13 mouse cellular contexts compared by ENCODE assay signal in genomic region chr6:45366442-45366841, GRCm38 (mm10).
"Had no signal": no experiment of that assay in that cellular context is flagged by ENCODE, and none has a peak within 500 bp of the region (broad histone marks: within the 10 kb centered on the region; RNA-seq: fewer than 3 reads in every experiment).

No protein-coding gene starts in this region.

- H3K4me3 ChIP-seq: limb, embryonic 13.5 days; liver, embryonic 15.5 days; midbrain, embryonic 10.5 days; midbrain, embryonic 15.5 days; neural tube, embryonic 13.5 days had no signal

- H3K9ac ChIP-seq: limb, embryonic 13.5 days; liver, embryonic 15.5 days; midbrain, embryonic 15.5 days; neural tube, embryonic 13.5 days had no signal

- H3K4me2 ChIP-seq: limb, embryonic 13.5 days; liver, embryonic 15.5 days; midbrain, embryonic 15.5 days; neural tube, embryonic 13.5 days had no signal

- H3K9me3 ChIP-seq: limb, embryonic 13.5 days; liver, embryonic 15.5 days; midbrain, embryonic 10.5 days; midbrain, embryonic 15.5 days; neural tube, embryonic 13.5 days had no signal

- DNase-seq: kidney, postnatal 25 days; layer of hippocampus, adult 9-11 months; layer of hippocampus, postnatal 36 days; lung, adult 2 months; lung, postnatal 10 days; lung, postnatal 4 days; retina, postnatal 1 day; thymus, postnatal 36 days had no signal

- H3K27me3 ChIP-seq: limb, embryonic 13.5 days; liver, embryonic 15.5 days; midbrain, embryonic 15.5 days; neural tube, embryonic 13.5 days had no signal

- H3K27ac ChIP-seq: limb, embryonic 13.5 days; liver, embryonic 15.5 days; midbrain, embryonic 10.5 days; midbrain, embryonic 15.5 days; neural tube, embryonic 13.5 days had no signal

- H3K36me3 ChIP-seq: limb, embryonic 13.5 days; liver, embryonic 15.5 days; midbrain, embryonic 10.5 days; midbrain, embryonic 15.5 days; neural tube, embryonic 13.5 days had no signal

- ATAC-seq: midbrain, embryonic 15.5 days had no signal

- H3K4me1 ChIP-seq: liver, embryonic 15.5 days; midbrain, embryonic 10.5 days; midbrain, embryonic 15.5 days; neural tube, embryonic 13.5 days had no signal
